Mouse (Mus musculus): ENCODE results near the gene Ssbp1. TPM values are rescaled to one million over a fixed set of nuclear protein-coding genes. Genes with fewer than 3 reads are reported as not detected.

Gene Ssbp1
- total RNA-seq (2021): 10 to 100 TPM; 35.7 to 41.4 TPM
- long read RNA-seq, experiment 1, full-length matches to known transcripts: 48 of 148 reads
- long read RNA-seq, experiment 1, partial matches to known transcripts: 90 of 148 reads
- long read RNA-seq, experiment 1, other reads (novel, unspliced or antisense): 10 of 148 reads
- long read RNA-seq, experiment 2, full-length matches to known transcripts: 48 of 125 reads
- long read RNA-seq, experiment 2, partial matches to known transcripts: 62 of 125 reads
- long read RNA-seq, experiment 2, other reads (novel, unspliced or antisense): 15 of 125 reads

- DNase-seq (ENCODE audit: low spot score in 2 of 2): peak; percentile 84 to 92
Observed at GRCm38 (mm10) chr6:40470916-40471719, at the start of gene Ssbp1. Gene Ssbp1 (plus strand): TSS chr6:40471352.

GRCm38 (mm10) chr6:40423013-40423412, 48.1 kb upstream of the Ssbp1 start:
- DNase-seq (ENCODE audit: low spot score in 2 of 2): no peak

GRCm38 (mm10) chr6:40423774-40424173, 47.4 kb upstream of the Ssbp1 start:
- DNase-seq (ENCODE audit: low spot score in 2 of 2): no peak

- DNase-seq (ENCODE audit: low spot score in 2 of 2): no peak
Observed at GRCm38 (mm10) chr6:40427441-40427840, 43.7 kb upstream of the Ssbp1 start.

GRCm38 (mm10) chr6:40428696-40429095, 42.5 kb upstream of the Ssbp1 start:
- DNase-seq (ENCODE audit: low spot score in 2 of 2): no peak

GRCm38 (mm10) chr6:40429521-40429931, 41.6 kb upstream of the Ssbp1 start:
- no peak for DNase-seq (ENCODE audit: low spot score in 2 of 2)

GRCm38 (mm10) chr6:40430251-40430650, 40.9 kb upstream of the Ssbp1 start:
- DNase-seq (ENCODE audit: low spot score in 2 of 2): no peak

- DNase-seq (ENCODE audit: low spot score in 2 of 2): no peak
Observed at GRCm38 (mm10) chr6:40430878-40431277, 40.3 kb upstream of the Ssbp1 start.

- DNase-seq (ENCODE audit: low spot score in 2 of 2): no peak
Observed at GRCm38 (mm10) chr6:40431356-40431755, 39.8 kb upstream of the Ssbp1 start.

- DNase-seq (ENCODE audit: low spot score in 2 of 2): no peak
Observed at GRCm38 (mm10) chr6:40431812-40432211, 39.3 kb upstream of the Ssbp1 start.

GRCm38 (mm10) chr6:40432346-40433275, 38.5 kb upstream of the Ssbp1 start:
- DNase-seq (ENCODE audit: low spot score in 2 of 2): no peak

GRCm38 (mm10) chr6:40434697-40435096, 36.5 kb upstream of the Ssbp1 start:
- no peak for DNase-seq (ENCODE audit: low spot score in 2 of 2)

GRCm38 (mm10) chr6:40435151-40436046, 35.8 kb upstream of the Ssbp1 start:
- peak in 1 of 2 experiments; percentile 31 for DNase-seq (ENCODE audit: low spot score in 2 of 2)

GRCm38 (mm10) chr6:40436047-40436483, 35.1 kb upstream of the Ssbp1 start, which contains the start of gene E330009J07Rik:
Gene E330009J07Rik (minus strand): TSS chr6:40436135.
- peak; percentile 66 to 79 for DNase-seq (ENCODE audit: low spot score in 2 of 2)

GRCm38 (mm10) chr6:40438936-40439335, 32.2 kb upstream of the Ssbp1 start, which contains the start of gene Wee2:
Gene Wee2 (plus strand): TSS chr6:40439088.
- no peak for DNase-seq (ENCODE audit: low spot score in 2 of 2)

GRCm38 (mm10) chr6:40439731-40440130, 31.4 kb upstream of the Ssbp1 start:
- DNase-seq (ENCODE audit: low spot score in 2 of 2): no peak

GRCm38 (mm10) chr6:40441276-40441675, 29.9 kb upstream of the Ssbp1 start:
- DNase-seq (ENCODE audit: low spot score in 2 of 2): no peak

GRCm38 (mm10) chr6:40441755-40442154, 29.4 kb upstream of the Ssbp1 start:
- DNase-seq (ENCODE audit: low spot score in 2 of 2): no peak

GRCm38 (mm10) chr6:40443281-40443928, 27.7 kb upstream of the Ssbp1 start:
- DNase-seq (ENCODE audit: low spot score in 2 of 2): no peak

- DNase-seq (ENCODE audit: low spot score in 2 of 2): no peak
Observed at GRCm38 (mm10) chr6:40448626-40449025, 22.5 kb upstream of the Ssbp1 start.
